Mouse (Mus musculus) stomach, embryonic 14.5 days (tissue): ENCODE data around the gene Lurap1l. TPM values are rescaled to one million over a fixed set of nuclear protein-coding genes. Genes with fewer than 3 reads are reported as not detected.

Experiments used
- ATAC-seq: fragments of 200-750 bp; cut with Nextera tagmentation; 2 replicates; pipeline ENCODE4 v1.8.0; 2017; ENCODE audit warnings: low read depth, moderate TSS enrichment; ENCODE audit not compliant: insufficient number of reproducible peaks, insufficient read depth, low FRiP score
- H3K27ac ChIP-seq: fragments of 300-500 bp; sonication (generic); 2 replicates; pipeline ENCODE4 v1.5.1; 2014; ENCODE audit warnings: mild to moderate bottlenecking, low read length, moderate library complexity, mixed read lengths
- H3K27me3 ChIP-seq: fragments of 300-500 bp; sonication (generic); 2 replicates; pipeline ENCODE4 v1.6.1; 2014; ENCODE audit warnings: low read length, control low read depth, mixed read lengths; ENCODE audit not compliant: control insufficient read depth, insufficient read depth
- H3K36me3 ChIP-seq: fragments of 300-500 bp; sonication (generic); 2 replicates; pipeline ENCODE4 v1.6.1; 2014; ENCODE audit warnings: mild to moderate bottlenecking, control low read depth, low read length, moderate library complexity, mixed read lengths; ENCODE audit not compliant: control insufficient read depth, insufficient read depth
- H3K4me1 ChIP-seq: fragments of 300-500 bp; sonication (generic); 2 replicates; pipeline ENCODE4 v1.6.1; 2014; ENCODE audit warnings: low read length, control low read depth, mixed read lengths; ENCODE audit not compliant: control insufficient read depth, insufficient read depth
- H3K4me2 ChIP-seq: fragments of 300-500 bp; sonication (generic); replicated peaks from 2 replicates; pipeline ENCODE4 v1.6.1; 2014; ENCODE audit warnings: low read depth, low read length, control low read depth
- H3K4me3 ChIP-seq: fragments of 300-500 bp; sonication (generic); 2 replicates; pipeline ENCODE4 v1.5.1; 2014; ENCODE audit warnings: low read depth, low read length, control low read depth
- H3K9ac ChIP-seq: fragments of 300-500 bp; sonication (generic); replicated peaks from 2 replicates; pipeline ENCODE4 v1.6.1; 2014; ENCODE audit warnings: low read depth, mild to moderate bottlenecking, control low read depth, low read length, moderate library complexity, mixed read lengths
- H3K9me3 ChIP-seq: fragments of 300-500 bp; sonication (generic); 2 replicates; pipeline ENCODE4 v1.6.1; 2016; ENCODE audit warnings: low read depth, low read length, control low read depth; ENCODE audit not compliant: control insufficient read depth
- WGBS: fragments of 180-500 bp; shearing (Covaris S2); extraction: QIAGEN DNeasy Blood & Tissue Kit; methylation state at CpG from one replicate; pipeline ENCODE4 v1.1.7; 2014; 5-methylcytosine and 5-hydroxymethylcytosine counted together
- microRNA-seq: library from miRNA; unstranded; fragments of <30 nt; microRNA quantifications from one replicate; pipeline ENCODE4, GENCODE M21; 2016
- polyA plus RNA-seq: library from polyadenylated mRNA; unstranded; fragments of >200 nt; fragmentation: Nextera tagmentation; extraction: Ambion mirVana; gene quantifications from 2 replicates; pipeline ENCODE4 v1.2.1, GENCODE M21; 2014

The Lurap1l gene
- polyA plus RNA-seq, 1 experiment from 2014 or later: 25.2 TPM

- no peak overlapping the region for H3K4me2 ChIP-seq
- no peak overlapping the region for H3K27ac ChIP-seq
- H3K4me1 ChIP-seq: no peaks in the 10 kb centered on the region
- no peak overlapping the region for H3K9ac ChIP-seq
- no peak overlapping the region for H3K4me3 ChIP-seq
- WGBS: 85% methylated on average over 1 of the region's 1 CpGs
- ATAC-seq: no peak
- H3K36me3 ChIP-seq: no peaks in the 10 kb centered on the region
- no peaks in the 10 kb centered on the region for H3K9me3 ChIP-seq
- H3K27me3 ChIP-seq: no peaks in the 10 kb centered on the region
These were observed 80.4 kb downstream of the Lurap1l start for GRCm38 (mm10) chr4:80990819-80991218.

- no peak overlapping the region for H3K27ac ChIP-seq
- WGBS: 88% methylated on average over 2 of the region's 2 CpGs
- no peaks in the 10 kb centered on the region for H3K4me1 ChIP-seq
- H3K4me2 ChIP-seq: no peak overlapping the region
- ATAC-seq: no peak
- H3K4me3 ChIP-seq: no peak overlapping the region
- peaks cover 4% of the 10 kb centered on the region; the same call in 1 of the 2 replicates for H3K9me3 ChIP-seq
- no peaks in the 10 kb centered on the region for H3K36me3 ChIP-seq
- H3K27me3 ChIP-seq: no peaks in the 10 kb centered on the region
- H3K9ac ChIP-seq: no peak overlapping the region
These were observed 93.1 kb downstream of the Lurap1l start for GRCm38 (mm10) chr4:81003528-81003927.

Small RNA genes within 50 kb of the gene (microRNA-seq; reads per million reads assigned to microRNA genes)
- not detected for gene Gm27452

Other genes with a start within 250 kb of the Lurap1l start
- gene Tyrp1, start 76.5 kb upstream of the Lurap1l start, polyA plus RNA-seq: not detected in 2 replicates